Mouse (Mus musculus): Measurements from ENCODE around the gene Cd274. TPM values are rescaled to one million over a fixed set of nuclear protein-coding genes. Genes with fewer than 3 reads are reported as not detected.

The Cd274 gene
- polyA plus RNA-seq, 1 experiment from 2014 or later: 0.45 TPM

DNA sequence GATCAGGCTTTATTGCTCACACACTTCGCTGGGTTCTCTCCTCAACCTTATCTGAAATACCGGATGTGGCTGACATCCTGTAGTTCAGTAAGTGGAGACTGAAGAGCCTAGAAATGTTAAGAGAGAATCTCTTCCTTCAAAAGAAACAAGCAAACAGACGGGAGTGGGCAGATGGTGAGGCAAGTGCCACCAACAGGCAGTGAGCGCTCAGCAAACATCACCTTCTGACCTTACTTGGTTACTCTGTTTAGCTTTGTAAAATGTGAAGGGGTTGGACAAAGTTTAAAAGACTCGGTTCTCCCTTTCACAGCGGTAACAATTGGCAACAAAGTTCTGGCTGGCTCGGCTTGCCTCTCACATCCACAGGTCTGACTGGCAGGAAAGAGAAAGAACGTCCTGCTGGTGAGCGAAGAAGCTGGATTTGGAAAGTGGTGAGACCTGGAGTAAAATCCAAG lies 51.4 kb downstream of the Cd274 start:
- WGBS: 22% methylated on average over 9 of the region's 9 CpGs
- no peaks in the 10 kb centered on the region for H3K27me3 ChIP-seq (ENCODE audit: control insufficient read depth, insufficient read depth, low read length)
- no peak overlapping the region; the same call in 1 of the 2 replicates for H3K4me2 ChIP-seq (replicated peaks; ENCODE audit: low read depth, low read length)
- H3K27ac ChIP-seq (ENCODE audit: low read length): peak overlapping the region; percentile 27; the same call in 1 of the 2 replicates
- no peaks in the 10 kb centered on the region for H3K9me3 ChIP-seq (ENCODE audit: control insufficient read depth, low read depth, low read length)
- ATAC-seq (ENCODE audit: insufficient number of reproducible peaks, insufficient read depth, low FRiP score, low read depth): no peak
- H3K36me3 ChIP-seq (ENCODE audit: control insufficient read depth, insufficient read depth, low read length): no peaks in the 10 kb centered on the region
- H3K4me1 ChIP-seq (ENCODE audit: control insufficient read depth, insufficient read depth, low read length): 0 out of 2 replicates have a peak, but pooled peaks cover 4% of the 10 kb centered on the region
- H3K4me3 ChIP-seq (ENCODE audit: low read depth, low read length): no peak overlapping the region
- no peak overlapping the region for H3K9ac ChIP-seq (replicated peaks; ENCODE audit: low read depth, low read length)

DNA sequence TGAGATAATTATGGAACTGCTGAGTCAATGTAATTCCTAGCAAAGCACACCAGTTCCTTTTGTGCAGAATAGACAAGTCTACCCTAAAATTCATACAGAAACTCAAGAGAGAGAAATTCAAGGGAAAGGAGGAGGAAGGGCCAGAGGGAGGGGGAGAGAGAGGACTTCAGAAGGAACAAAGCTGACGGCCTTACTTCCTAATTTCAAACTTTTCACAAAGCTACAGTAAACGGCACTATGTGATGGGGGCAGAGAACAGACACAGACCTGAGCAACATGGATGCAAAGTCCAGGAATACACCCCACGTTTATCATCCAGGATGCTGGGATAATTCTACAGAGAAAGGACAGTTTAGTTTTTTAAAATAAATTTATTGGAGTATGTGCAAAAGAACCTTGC lies 52.3 kb downstream of the Cd274 start:
- H3K4me2 ChIP-seq (replicated peaks; ENCODE audit: low read depth, low read length): no peak overlapping the region
- no peaks in the 10 kb centered on the region for H3K9me3 ChIP-seq (ENCODE audit: control insufficient read depth, low read depth, low read length)
- H3K4me1 ChIP-seq (ENCODE audit: control insufficient read depth, insufficient read depth, low read length): 0 out of 2 replicates have a peak, but pooled peaks cover 4% of the 10 kb centered on the region
- 56% methylated on average over 3 of the region's 3 CpGs for WGBS
- ATAC-seq (ENCODE audit: insufficient number of reproducible peaks, insufficient read depth, low FRiP score, low read depth): no peak
- H3K4me3 ChIP-seq (ENCODE audit: low read depth, low read length): no peak overlapping the region
- no peak overlapping the region for H3K27ac ChIP-seq (ENCODE audit: low read length)
- H3K36me3 ChIP-seq (ENCODE audit: control insufficient read depth, insufficient read depth, low read length): no peaks in the 10 kb centered on the region
- H3K9ac ChIP-seq (replicated peaks; ENCODE audit: low read depth, low read length): no peak overlapping the region
- H3K27me3 ChIP-seq (ENCODE audit: control insufficient read depth, insufficient read depth, low read length): no peaks in the 10 kb centered on the region

GRCm38 (mm10) chr19:29419946-29420345 lies 52.7 kb downstream of the Cd274 start:
- H3K4me3 ChIP-seq (ENCODE audit: low read depth, low read length): no peak overlapping the region
- no peaks in the 10 kb centered on the region for H3K9me3 ChIP-seq (ENCODE audit: control insufficient read depth, low read depth, low read length)
- no peak overlapping the region for H3K27ac ChIP-seq (ENCODE audit: low read length)
- no peak for ATAC-seq (ENCODE audit: insufficient number of reproducible peaks, insufficient read depth, low FRiP score, low read depth)
- no peak overlapping the region for H3K4me2 ChIP-seq (replicated peaks; ENCODE audit: low read depth, low read length)
- H3K4me1 ChIP-seq (ENCODE audit: control insufficient read depth, insufficient read depth, low read length): 0 out of 2 replicates have a peak, but pooled peaks cover 4% of the 10 kb centered on the region
- H3K9ac ChIP-seq (replicated peaks; ENCODE audit: low read depth, low read length): no peak overlapping the region
- H3K27me3 ChIP-seq (ENCODE audit: control insufficient read depth, insufficient read depth, low read length): no peaks in the 10 kb centered on the region
- no peaks in the 10 kb centered on the region for H3K36me3 ChIP-seq (ENCODE audit: control insufficient read depth, insufficient read depth, low read length)

GRCm38 (mm10) chr19:29420397-29420796 lies 53.1 kb downstream of the Cd274 start:
- Histone ChIP-seq H3K9ac (replicated peaks; ENCODE audit: low read depth, low read length) (no peak overlapping the region), H3K36me3 (ENCODE audit: control insufficient read depth, insufficient read depth, low read length) (no peaks in the 10 kb centered on the region), H3K27me3 (ENCODE audit: control insufficient read depth, insufficient read depth, low read length) (no peaks in the 10 kb centered on the region), H3K4me3 (ENCODE audit: low read depth, low read length) (no peak overlapping the region), H3K4me2 (replicated peaks; ENCODE audit: low read depth, low read length) (no peak overlapping the region), H3K27ac (ENCODE audit: low read length) (no peak overlapping the region), H3K4me1 (ENCODE audit: control insufficient read depth, insufficient read depth, low read length) (0 out of 2 replicates have a peak, but pooled peaks cover 4% of the 10 kb centered on the region), H3K9me3 (ENCODE audit: control insufficient read depth, low read depth, low read length) (no peaks in the 10 kb centered on the region)
- 84% methylated on average over 8 of the region's 8 CpGs for WGBS
- no peak for ATAC-seq (ENCODE audit: insufficient number of reproducible peaks, insufficient read depth, low FRiP score, low read depth)

GRCm38 (mm10) chr19:29422013-29422645 lies 54.9 kb downstream of the Cd274 start:
- Histone ChIP-seq H3K27me3 (ENCODE audit: control insufficient read depth, insufficient read depth, low read length) (no peaks in the 10 kb centered on the region), H3K4me1 (ENCODE audit: control insufficient read depth, insufficient read depth, low read length) (0 out of 2 replicates have a peak, but pooled peaks cover 4% of the 10 kb centered on the region), H3K4me2 (replicated peaks; ENCODE audit: low read depth, low read length) (no peak overlapping the region), H3K9ac (replicated peaks; ENCODE audit: low read depth, low read length) (no peak overlapping the region), H3K4me3 (ENCODE audit: low read depth, low read length) (no peak overlapping the region), H3K27ac (ENCODE audit: low read length) (no peak overlapping the region), H3K9me3 (ENCODE audit: control insufficient read depth, low read depth, low read length) (no peaks in the 10 kb centered on the region), H3K36me3 (ENCODE audit: control insufficient read depth, insufficient read depth, low read length) (no peaks in the 10 kb centered on the region)
- WGBS: 83% methylated on average over 16 of the region's 16 CpGs
- ATAC-seq (ENCODE audit: insufficient number of reproducible peaks, insufficient read depth, low FRiP score, low read depth): no peak

DNA sequence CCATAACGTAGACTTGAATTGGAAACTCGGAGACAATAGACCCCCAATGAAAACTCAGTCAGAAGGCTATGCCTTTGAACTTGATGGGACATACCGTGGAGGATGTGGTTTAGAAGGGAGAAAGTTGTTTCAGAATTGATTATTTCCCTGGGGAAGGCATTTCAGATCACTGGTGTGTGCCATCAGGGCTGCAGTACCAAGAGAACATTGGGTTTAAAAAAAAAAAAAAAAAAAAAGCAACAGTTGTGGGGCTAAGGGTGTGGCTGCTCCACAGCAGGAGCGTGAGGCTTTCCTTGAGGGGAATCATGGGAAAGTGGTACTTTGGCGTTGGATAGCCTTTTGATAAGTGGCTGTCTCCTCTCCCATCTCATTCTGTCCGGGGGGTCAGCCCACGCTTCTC lies 55.5 kb downstream of the Cd274 start:
- Histone ChIP-seq H3K27me3 (ENCODE audit: control insufficient read depth, insufficient read depth, low read length) (no peaks in the 10 kb centered on the region), H3K9ac (replicated peaks; ENCODE audit: low read depth, low read length) (no peak overlapping the region), H3K4me1 (ENCODE audit: control insufficient read depth, insufficient read depth, low read length) (0 out of 2 replicates have a peak, but pooled peaks cover 4% of the 10 kb centered on the region), H3K9me3 (ENCODE audit: control insufficient read depth, low read depth, low read length) (no peaks in the 10 kb centered on the region), H3K4me3 (ENCODE audit: low read depth, low read length) (no peak overlapping the region), H3K27ac (ENCODE audit: low read length) (no peak overlapping the region), H3K4me2 (replicated peaks; ENCODE audit: low read depth, low read length) (no peak overlapping the region), H3K36me3 (ENCODE audit: control insufficient read depth, insufficient read depth, low read length) (no peaks in the 10 kb centered on the region)
- 81% methylated on average over 7 of the region's 7 CpGs for WGBS
- ATAC-seq (ENCODE audit: insufficient number of reproducible peaks, insufficient read depth, low FRiP score, low read depth): no peak

DNA sequence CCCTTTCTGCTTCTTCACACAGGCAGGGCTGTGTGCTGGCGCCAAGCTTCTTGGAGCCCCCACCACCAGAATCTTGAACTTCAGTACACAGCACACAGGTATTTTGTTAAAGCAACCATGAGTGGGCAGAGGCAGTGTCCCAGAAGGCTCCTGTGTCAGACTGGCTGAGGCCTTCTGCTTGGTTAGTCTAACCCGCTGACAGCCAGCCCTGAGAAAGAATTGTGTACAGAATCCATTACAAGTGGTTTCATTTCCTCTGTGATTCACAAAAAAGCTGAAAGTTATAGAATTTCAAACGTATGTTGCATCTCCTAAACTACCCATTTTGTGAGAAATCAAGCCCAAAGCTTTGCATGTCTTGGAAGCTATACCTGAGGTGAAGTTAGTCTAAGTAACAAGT lies 63.3 kb downstream of the Cd274 start:
- H3K9ac ChIP-seq (replicated peaks; ENCODE audit: low read depth, low read length): no peak overlapping the region
- ATAC-seq (ENCODE audit: insufficient number of reproducible peaks, insufficient read depth, low FRiP score, low read depth): no peak
- no peak overlapping the region for H3K4me3 ChIP-seq (ENCODE audit: low read depth, low read length)
- H3K4me1 ChIP-seq (ENCODE audit: control insufficient read depth, insufficient read depth, low read length): no peaks in the 10 kb centered on the region
- no peak overlapping the region for H3K27ac ChIP-seq (ENCODE audit: low read length)
- no peaks in the 10 kb centered on the region for H3K36me3 ChIP-seq (ENCODE audit: control insufficient read depth, insufficient read depth, low read length)
- no peaks in the 10 kb centered on the region for H3K27me3 ChIP-seq (ENCODE audit: control insufficient read depth, insufficient read depth, low read length)
- no peak overlapping the region for H3K4me2 ChIP-seq (replicated peaks; ENCODE audit: low read depth, low read length)
- peaks cover 3% of the 10 kb centered on the region; the same call in 1 of the 2 replicates for H3K9me3 ChIP-seq (ENCODE audit: control insufficient read depth, low read depth, low read length)
- WGBS: 81% methylated on average over 3 of the region's 3 CpGs

DNA sequence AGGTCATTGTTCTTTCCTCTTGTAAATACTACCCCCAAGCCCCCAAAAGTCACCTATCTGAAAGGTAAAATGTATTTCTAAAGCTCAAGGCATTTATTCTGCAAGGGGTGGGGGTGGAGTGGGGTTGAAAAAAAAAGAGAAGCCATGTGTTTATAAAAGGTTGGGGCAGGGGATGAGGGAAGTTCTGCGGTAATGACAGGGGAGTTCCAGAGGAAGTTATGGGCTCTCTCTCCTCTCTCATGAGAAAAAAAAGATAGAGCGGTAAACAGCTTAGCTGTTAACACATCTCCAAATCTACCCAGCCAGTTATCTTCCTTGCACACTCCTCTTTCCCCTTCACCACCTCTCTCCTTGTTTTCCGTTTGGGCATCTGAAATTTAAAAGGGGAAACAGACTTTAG lies 63.7 kb downstream of the Cd274 start:
- H3K9ac ChIP-seq (replicated peaks; ENCODE audit: low read depth, low read length): no peak overlapping the region
- H3K9me3 ChIP-seq (ENCODE audit: control insufficient read depth, low read depth, low read length): peaks cover 3% of the 10 kb centered on the region; the same call in 1 of the 2 replicates
- no peaks in the 10 kb centered on the region for H3K4me1 ChIP-seq (ENCODE audit: control insufficient read depth, insufficient read depth, low read length)
- H3K4me2 ChIP-seq (replicated peaks; ENCODE audit: low read depth, low read length): no peak overlapping the region
- no peaks in the 10 kb centered on the region for H3K27me3 ChIP-seq (ENCODE audit: control insufficient read depth, insufficient read depth, low read length)
- no peak overlapping the region for H3K27ac ChIP-seq (ENCODE audit: low read length)
- ATAC-seq (ENCODE audit: insufficient number of reproducible peaks, insufficient read depth, low FRiP score, low read depth): no peak
- no peak overlapping the region for H3K4me3 ChIP-seq (ENCODE audit: low read depth, low read length)
- WGBS: 71% methylated on average over 3 of the region's 3 CpGs
- H3K36me3 ChIP-seq (ENCODE audit: control insufficient read depth, insufficient read depth, low read length): no peaks in the 10 kb centered on the region
